Mouse (Mus musculus) forebrain, embryonic 12.5 days (tissue): Measurements from ENCODE around the gene Ppm1n. TPM values are rescaled to one million over a fixed set of nuclear protein-coding genes. Genes with fewer than 3 reads are reported as not detected.

Experiments
- ATAC-seq: fragments of 200-750 bp; cut with Nextera tagmentation; 2 replicates; pipeline ENCODE4 v1.8.0; 2017; ENCODE audit warnings: moderate TSS enrichment; ENCODE audit not compliant: low FRiP score
- H3K27ac ChIP-seq: fragments of 300-500 bp; sonication (generic); 2 replicates; pipeline ENCODE4 v1.5.1; 2016; ENCODE audit warnings: mild to moderate bottlenecking
- H3K27me3 ChIP-seq: fragments of 300-500 bp; sonication (generic); 2 replicates; pipeline ENCODE4 v1.6.1; 2016; ENCODE audit warnings: mild to moderate bottlenecking
- H3K36me3 ChIP-seq: fragments of 300-500 bp; sonication (generic); replicated peaks from 2 replicates; pipeline ENCODE4 v1.6.1; 2016; ENCODE audit warnings: mild to moderate bottlenecking
- H3K4me1 ChIP-seq: fragments of 300-500 bp; sonication (generic); 2 replicates; pipeline ENCODE4 v1.6.1; 2016
- H3K4me2 ChIP-seq: fragments of 300-500 bp; sonication (generic); 2 replicates; pipeline ENCODE4 v1.6.1; 2016; ENCODE audit warnings: mild to moderate bottlenecking, moderate library complexity
- H3K4me3 ChIP-seq: fragments of 300-500 bp; sonication (generic); replicated peaks from 2 replicates; pipeline ENCODE4 v1.5.1; 2016; ENCODE audit warnings: mild to moderate bottlenecking
- H3K9ac ChIP-seq: fragments of 300-500 bp; sonication (generic); 2 replicates; pipeline ENCODE4 v1.6.1; 2016; ENCODE audit warnings: mild to moderate bottlenecking
- H3K9me3 ChIP-seq: fragments of 300-500 bp; sonication (generic); 2 replicates; pipeline ENCODE4 v1.6.1; 2016
- WGBS: fragments of 180-500 bp; shearing (Covaris S2); methylation state at CpG from one replicate; pipeline ENCODE4 v1.1.7; 2016; 5-methylcytosine and 5-hydroxymethylcytosine counted together
- polyA plus RNA-seq: library from polyadenylated mRNA; unstranded; fragments of >200 nt; fragmentation: Nextera tagmentation; extraction: Ambion mirVana; gene quantifications from 2 replicates; pipeline ENCODE4 v1.2.1, GENCODE M21; 2016

The Ppm1n gene
- polyA plus RNA-seq, 1 experiment from 2014 or later: 0.19 TPM

DNA sequence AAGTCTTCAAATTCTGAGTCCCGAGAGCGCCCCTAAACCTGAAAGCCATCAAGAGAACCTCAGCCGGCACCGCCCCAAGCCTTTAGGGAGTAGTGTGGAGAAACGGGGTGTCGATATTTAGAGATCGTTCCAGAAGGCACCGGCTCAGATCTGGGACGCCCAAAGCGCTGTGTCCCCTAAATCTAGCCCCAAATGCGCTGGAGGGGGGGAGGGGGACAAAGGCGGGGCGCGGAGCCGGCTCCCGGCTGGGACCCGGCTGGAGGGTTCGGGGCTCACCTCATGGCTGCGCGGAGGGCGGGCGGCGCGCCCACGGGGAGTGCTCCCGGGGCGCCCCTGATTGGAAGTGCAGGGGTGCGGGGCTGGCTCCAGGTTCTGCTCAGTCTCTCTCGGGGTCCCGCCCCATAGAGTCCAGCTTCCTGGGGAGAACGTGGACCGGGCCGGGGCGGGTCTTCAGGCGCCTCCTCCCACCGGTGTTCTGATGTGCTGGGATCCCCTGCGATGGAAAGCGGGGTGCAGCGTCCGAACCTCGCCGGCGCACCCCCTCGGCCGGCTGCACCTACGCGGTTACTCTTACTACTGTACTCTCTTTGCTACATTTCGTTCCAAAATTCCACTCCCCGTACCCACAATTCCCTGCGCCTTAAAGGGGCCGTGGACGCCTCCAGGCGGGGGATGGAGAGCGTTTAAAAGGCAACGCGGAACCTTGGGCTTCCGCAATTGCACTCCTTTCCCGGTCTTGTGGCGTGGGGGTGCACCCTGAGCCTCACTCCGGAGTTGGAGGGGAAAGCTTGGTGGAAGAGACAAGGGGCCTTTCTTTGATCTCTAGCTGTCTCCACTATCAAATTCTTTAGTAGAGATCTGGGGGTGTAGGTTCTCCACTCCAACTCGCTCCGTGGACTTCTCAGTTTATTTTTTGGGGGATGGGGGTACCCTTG lies 8.4 kb downstream of the Ppm1n start, which contains the start of gene Vasp:
Gene Vasp, minus strand, starts transcription at position 580 of the 935 bp plus-strand sequence.
- no peaks in the 10 kb centered on the region for H3K36me3 ChIP-seq
- ATAC-seq: peak; percentile 70
- H3K4me3 ChIP-seq: peak within 1 kb of the TSS; percentile 99
- peak within 1 kb of the TSS; percentile 88 for H3K9ac ChIP-seq
- H3K27ac ChIP-seq: peak within 1 kb of the TSS; percentile 87
- H3K4me1 ChIP-seq: peaks cover 28% of the 10 kb centered on the region
- 0 out of 2 replicates have a peak, but pooled peaks cover 3% of the 10 kb centered on the region for H3K27me3 ChIP-seq
- H3K4me2 ChIP-seq: peak within 1 kb of the TSS; percentile 95
- H3K9me3 ChIP-seq: no peaks in the 10 kb centered on the region
- WGBS: under 1% methylated on average over 60 of the region's 62 CpGs

GRCm38 (mm10) chr7:19270509-19271237 lies 9.2 kb downstream of the Ppm1n start:
- Histone ChIP-seq H3K4me3 (peak overlapping the region; percentile 99), H3K4me2 (peak overlapping the region; percentile 95), H3K9me3 (no peaks in the 10 kb centered on the region), H3K27ac (peak overlapping the region; percentile 87; the same call in 1 of the 2 replicates), H3K27me3 (0 out of 2 replicates have a peak, but pooled peaks cover 3% of the 10 kb centered on the region), H3K4me1 (peaks cover 28% of the 10 kb centered on the region), H3K36me3 (no peaks in the 10 kb centered on the region), H3K9ac (peak overlapping the region; percentile 88)
- no peak for ATAC-seq
- WGBS: under 1% methylated on average over 20 of the region's 21 CpGs

DNA sequence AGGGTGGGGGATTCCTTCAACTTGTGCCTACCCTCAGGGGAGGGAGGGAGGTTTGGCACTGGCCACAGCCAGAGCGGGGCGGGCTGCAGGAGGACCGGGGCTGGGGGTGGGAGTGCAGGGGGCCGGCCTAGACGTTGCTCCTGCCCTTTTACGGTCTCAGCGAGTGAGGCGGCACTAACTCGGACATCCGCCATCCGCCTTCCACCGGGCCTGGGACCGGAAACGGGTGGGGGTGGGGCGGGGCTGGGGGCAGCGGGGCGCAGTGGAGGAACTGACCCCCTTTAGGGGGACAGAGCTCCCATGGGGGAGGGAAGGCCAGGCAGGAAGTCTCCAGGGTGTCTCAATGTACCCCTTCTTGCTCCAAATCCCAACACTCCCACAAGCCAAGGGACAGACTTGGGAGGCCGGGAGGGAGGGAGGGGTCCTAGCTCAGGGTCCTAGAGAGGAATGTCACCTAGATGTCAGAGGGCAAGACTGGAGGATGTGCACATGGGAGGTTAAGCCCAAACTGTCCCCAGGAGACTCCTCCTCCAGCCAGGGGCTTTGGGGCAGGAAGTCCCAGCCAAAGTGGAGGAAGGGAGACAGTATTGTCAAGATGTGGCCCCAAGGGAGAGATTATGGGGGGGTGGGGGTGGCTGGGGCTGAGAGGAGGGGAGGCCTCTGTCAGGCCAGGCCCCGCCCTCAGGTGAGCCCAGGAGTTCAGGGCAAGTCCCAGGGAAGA lies 10.0 kb downstream of the Ppm1n start:
- no peaks in the 10 kb centered on the region for H3K9me3 ChIP-seq
- H3K27ac ChIP-seq: peak overlapping the region; percentile 6
- peak overlapping the region; percentile 99 for H3K4me3 ChIP-seq
- no peak for ATAC-seq
- H3K4me2 ChIP-seq: peak overlapping the region; percentile 95
- H3K4me1 ChIP-seq: peaks cover 28% of the 10 kb centered on the region
- 0 out of 2 replicates have a peak, but pooled peaks cover 3% of the 10 kb centered on the region for H3K27me3 ChIP-seq
- WGBS: 3% methylated on average over 18 of the region's 19 CpGs
- peak overlapping the region; percentile 54 for H3K9ac ChIP-seq
- H3K36me3 ChIP-seq: peaks cover 2% of the 10 kb centered on the region

DNA sequence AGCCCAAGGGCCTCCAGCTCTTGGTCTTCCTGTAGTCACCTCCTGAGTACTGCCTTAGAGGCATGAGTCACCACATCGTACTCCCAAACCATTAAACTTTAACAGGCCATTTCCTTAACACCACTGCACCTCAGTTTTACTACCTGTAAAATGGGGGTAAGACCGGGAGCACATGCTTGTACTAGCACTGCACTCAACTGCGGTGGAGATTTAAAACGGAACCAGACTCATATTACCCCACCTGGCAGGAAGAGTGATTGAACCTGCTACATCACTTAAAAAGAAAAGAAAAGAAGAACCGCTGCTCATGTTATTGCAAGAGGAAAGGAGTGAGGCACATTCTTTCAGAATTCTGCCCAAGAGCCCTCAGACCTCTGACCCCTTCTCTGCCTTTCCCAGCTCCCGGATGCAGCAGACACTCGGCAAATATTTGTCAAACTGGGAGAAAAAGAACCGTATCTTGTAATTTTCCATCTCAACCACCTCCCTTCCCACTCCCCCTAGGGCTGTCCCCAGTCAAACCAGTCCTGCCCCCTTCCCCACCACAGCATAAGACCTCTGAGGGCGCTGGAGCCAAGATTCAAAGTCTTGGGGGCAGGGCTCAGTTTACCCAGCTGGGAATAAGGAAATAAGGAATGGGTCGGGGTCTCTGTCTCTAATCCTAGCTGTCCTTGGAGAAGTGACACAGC lies 10.7 kb downstream of the Ppm1n start:
- Histone ChIP-seq H3K4me3 (peak overlapping the region; percentile 99), H3K36me3 (peaks cover 10% of the 10 kb centered on the region), H3K9ac (peak overlapping the region; percentile 54), H3K27ac (peak overlapping the region; percentile 6), H3K4me1 (peaks cover 28% of the 10 kb centered on the region), H3K4me2 (peak overlapping the region; percentile 95), H3K9me3 (no peaks in the 10 kb centered on the region), H3K27me3 (0 out of 2 replicates have a peak, but pooled peaks cover under 1% of the 10 kb centered on the region)
- no peak for ATAC-seq
- WGBS: 57% methylated on average over 10 of the region's 10 CpGs

DNA sequence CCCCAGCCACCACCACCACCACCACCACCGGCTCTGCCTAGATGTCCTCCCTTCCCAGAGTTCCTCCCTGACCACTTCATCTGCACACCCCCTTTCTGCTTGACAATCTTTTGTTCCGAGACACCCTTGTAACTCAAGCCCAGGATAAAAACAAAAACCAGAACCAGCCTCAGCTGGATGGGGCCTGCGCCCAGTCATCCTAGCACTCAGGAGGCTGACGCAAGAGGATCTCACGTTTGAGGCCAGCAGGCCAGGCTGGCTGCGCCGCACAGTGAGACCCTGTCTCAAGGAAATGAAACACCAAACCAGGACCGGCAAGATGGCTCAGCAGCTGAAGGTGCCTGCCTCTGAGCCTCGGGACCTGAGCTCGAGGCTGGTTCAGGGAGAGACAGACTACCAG lies 12.8 kb downstream of the Ppm1n start:
- no peak for ATAC-seq
- Histone ChIP-seq H3K36me3 (peaks cover 29% of the 10 kb centered on the region), H3K27ac (no peak overlapping the region), H3K4me3 (no peak overlapping the region), H3K4me2 (no peak overlapping the region), H3K4me1 (peaks cover 25% of the 10 kb centered on the region), H3K9me3 (no peaks in the 10 kb centered on the region), H3K9ac (no peak overlapping the region; the same call in 1 of the 2 replicates), H3K27me3 (no peaks in the 10 kb centered on the region)
- 81% methylated on average over 10 of the region's 10 CpGs for WGBS

GRCm38 (mm10) chr7:19265928-19266822 lies 13.7 kb downstream of the Ppm1n start:
- H3K4me2 ChIP-seq: no peak overlapping the region
- peaks cover 38% of the 10 kb centered on the region for H3K36me3 ChIP-seq
- no peaks in the 10 kb centered on the region for H3K27me3 ChIP-seq
- H3K4me3 ChIP-seq: no peak overlapping the region
- H3K4me1 ChIP-seq: peaks cover 24% of the 10 kb centered on the region
- no peak overlapping the region for H3K9ac ChIP-seq
- no peak for ATAC-seq
- no peak overlapping the region for H3K27ac ChIP-seq
- WGBS: 88% methylated on average over 10 of the region's 10 CpGs
- H3K9me3 ChIP-seq: no peaks in the 10 kb centered on the region

- ATAC-seq: no peak
- Histone ChIP-seq H3K27me3 (no peaks in the 10 kb centered on the region), H3K9ac (no peak overlapping the region), H3K4me2 (no peak overlapping the region), H3K4me1 (peaks cover 14% of the 10 kb centered on the region), H3K27ac (no peak overlapping the region), H3K4me3 (no peak overlapping the region), H3K36me3 (peaks cover 48% of the 10 kb centered on the region), H3K9me3 (no peaks in the 10 kb centered on the region)
- WGBS: 90% methylated on average over 7 of the region's 7 CpGs
Observed at GRCm38 (mm10) chr7:19265147-19265546, 14.7 kb downstream of the Ppm1n start.

GRCm38 (mm10) chr7:19258336-19258735 lies 21.5 kb downstream of the Ppm1n start:
- H3K4me2 ChIP-seq: no peak overlapping the region
- H3K27me3 ChIP-seq: no peaks in the 10 kb centered on the region
- no peak overlapping the region for H3K27ac ChIP-seq
- peaks cover 78% of the 10 kb centered on the region for H3K36me3 ChIP-seq
- WGBS: 92% methylated on average over 3 of the region's 3 CpGs
- H3K4me1 ChIP-seq: no peaks in the 10 kb centered on the region
- no peak overlapping the region for H3K9ac ChIP-seq
- no peak for ATAC-seq
- H3K9me3 ChIP-seq: no peaks in the 10 kb centered on the region
- H3K4me3 ChIP-seq: no peak overlapping the region

- H3K27ac ChIP-seq: no peak overlapping the region
- WGBS: 33% methylated on average over 11 of the region's 11 CpGs
- H3K4me2 ChIP-seq: no peak overlapping the region
- peaks cover 70% of the 10 kb centered on the region for H3K36me3 ChIP-seq
- H3K4me3 ChIP-seq: no peak overlapping the region
- H3K9me3 ChIP-seq: no peaks in the 10 kb centered on the region
- H3K9ac ChIP-seq: no peak overlapping the region
- no peaks in the 10 kb centered on the region for H3K27me3 ChIP-seq
- peak; percentile 84 for ATAC-seq
- H3K4me1 ChIP-seq: no peaks in the 10 kb centered on the region
Observed at GRCm38 (mm10) chr7:19257390-19258022, 22.4 kb downstream of the Ppm1n start.

DNA sequence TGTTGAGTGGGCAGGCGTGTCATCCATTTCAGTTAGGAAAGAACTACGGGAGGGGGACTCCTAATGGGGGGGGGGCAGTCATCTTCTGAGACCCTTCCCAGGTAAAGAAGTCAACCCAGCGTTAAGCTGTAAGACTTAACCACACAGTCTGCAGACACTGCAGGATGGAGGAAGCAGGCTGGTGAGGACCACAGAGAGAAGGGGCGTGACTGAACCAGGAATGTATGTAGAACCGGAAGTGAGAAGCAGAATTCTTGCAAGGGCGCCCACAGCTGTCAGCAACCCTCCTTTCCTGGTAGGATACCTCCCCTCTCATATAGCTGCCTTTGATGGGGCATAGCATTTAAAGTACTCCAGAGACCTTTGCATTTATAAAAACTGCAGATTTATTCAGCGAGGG lies 23.3 kb downstream of the Ppm1n start:
- H3K9me3 ChIP-seq: no peaks in the 10 kb centered on the region
- 86% methylated on average over 7 of the region's 7 CpGs for WGBS
- H3K36me3 ChIP-seq: peaks cover 61% of the 10 kb centered on the region

More for the DNA sequence above, 23.3 kb downstream of the Ppm1n start:
- H3K4me3 ChIP-seq: no peak overlapping the region
- no peak for ATAC-seq
- no peaks in the 10 kb centered on the region for H3K4me1 ChIP-seq
- H3K27ac ChIP-seq: no peak overlapping the region
- H3K9ac ChIP-seq: no peak overlapping the region
- H3K4me2 ChIP-seq: no peak overlapping the region
- H3K27me3 ChIP-seq: no peaks in the 10 kb centered on the region
